Mouse (Mus musculus): ENCODE measurements around the gene Amigo1.
A peak's percentile ranks its signal among the peaks of the same experiment; 100 is the strongest.

Gene Amigo1

GRCm38 (mm10) chr3:108184742-108185141, 1.4 kb upstream of the Amigo1 start:
- DNase-seq: no peak

GRCm38 (mm10) chr3:108185460-108186097, 556 bp upstream of the Amigo1 start:
- no peak for DNase-seq

- DNase-seq: peak; percentile 25
These were observed 1.1 kb downstream of the Amigo1 start for GRCm38 (mm10) chr3:108187111-108187795.

GRCm38 (mm10) chr3:108188716-108189490, 2.8 kb downstream of the Amigo1 start:
- DNase-seq: no peak

GRCm38 (mm10) chr3:108189897-108190296, 3.8 kb downstream of the Amigo1 start:
- no peak for DNase-seq

- no peak for DNase-seq
These were observed 7.6 kb downstream of the Amigo1 start for GRCm38 (mm10) chr3:108193686-108194085.

GRCm38 (mm10) chr3:108195287-108195686, 9.2 kb downstream of the Amigo1 start:
- no peak for DNase-seq

GRCm38 (mm10) chr3:108195941-108196590, 9.9 kb downstream of the Amigo1 start:
- peak; percentile 85 for DNase-seq

GRCm38 (mm10) chr3:108197066-108197497, 10.9 kb downstream of the Amigo1 start:
- peak; percentile 88 for DNase-seq

- DNase-seq: no peak
These were observed 13.1 kb downstream of the Amigo1 start for GRCm38 (mm10) chr3:108199231-108199630.

- DNase-seq: peak; percentile 93
These were observed 14.5 kb downstream of the Amigo1 start, which contains the start of gene Cyb561d1 for GRCm38 (mm10) chr3:108200329-108201323. Gene Cyb561d1, minus strand, starts transcription at chr3:108201212.

- DNase-seq: no peak
These were observed 16.4 kb downstream of the Amigo1 start for GRCm38 (mm10) chr3:108202506-108202905.

- DNase-seq: no peak
These were observed 17.1 kb downstream of the Amigo1 start for GRCm38 (mm10) chr3:108203212-108203611.

GRCm38 (mm10) chr3:108203621-108204325, 17.6 kb downstream of the Amigo1 start:
- DNase-seq: peak; percentile 70

- no peak for DNase-seq
These were observed 18.3 kb downstream of the Amigo1 start for GRCm38 (mm10) chr3:108204470-108204869.

- no peak for DNase-seq
These were observed 19.5 kb downstream of the Amigo1 start for GRCm38 (mm10) chr3:108205601-108206000.

- no peak for DNase-seq
These were observed 20.7 kb downstream of the Amigo1 start for GRCm38 (mm10) chr3:108206731-108207375.

- DNase-seq: no peak
These were observed 22.9 kb downstream of the Amigo1 start for GRCm38 (mm10) chr3:108209001-108209400.

- DNase-seq: no peak
These were observed 23.4 kb downstream of the Amigo1 start for GRCm38 (mm10) chr3:108209536-108209935.

- peak; percentile 96 for DNase-seq
These were observed 24.0 kb downstream of the Amigo1 start for GRCm38 (mm10) chr3:108209946-108210770.
